Mouse (Mus musculus) retina, postnatal 7 days (tissue): ENCODE data around the gene Tll1.
"Not testable (repeated sequence)": the region's sequence is repeated elsewhere in the genome, so short reads cannot be mapped to it uniquely, and the experiment has no call there.

Experiments used
- DNase-seq: peaks from one replicate; pipeline ENCODE4 v3.0.0-alpha.2; 2012; ENCODE audit warnings: low read depth, low spot score

Gene Tll1

GRCm38 (mm10) chr8:64059867-64060266 lies 146.2 kb downstream of the Tll1 start:
- DNase-seq = no peak

- DNase-seq = no peak
These were observed 148.5 kb downstream of the Tll1 start for GRCm38 (mm10) chr8:64057571-64057970.

GRCm38 (mm10) chr8:64048556-64048955 lies 157.5 kb downstream of the Tll1 start:
- DNase-seq = no peak

- DNase-seq = no peak
These were observed 158.0 kb downstream of the Tll1 start for GRCm38 (mm10) chr8:64047963-64048505.

- no peak for DNase-seq
These were observed 164.7 kb downstream of the Tll1 start for GRCm38 (mm10) chr8:64041303-64041884.

- DNase-seq = no peak
These were observed 175.2 kb downstream of the Tll1 start for GRCm38 (mm10) chr8:64030672-64031385.

- no peak for DNase-seq
These were observed 176.0 kb downstream of the Tll1 start for GRCm38 (mm10) chr8:64030081-64030480.

GRCm38 (mm10) chr8:64029525-64029924 lies 176.5 kb downstream of the Tll1 start:
- DNase-seq = no peak

- no peak for DNase-seq
These were observed 181.7 kb downstream of the Tll1 start for GRCm38 (mm10) chr8:64024359-64024758.

- peak; percentile 23 for DNase-seq
These were observed 182.5 kb downstream of the Tll1 start for GRCm38 (mm10) chr8:64023579-64023978.

- no peak for DNase-seq
These were observed 183.0 kb downstream of the Tll1 start for GRCm38 (mm10) chr8:64023027-64023426.

GRCm38 (mm10) chr8:63970612-63971391 lies 235.3 kb downstream of the Tll1 start:
- DNase-seq = not testable (repeated sequence)
